Mouse (Mus musculus) induced T-regulatory cell, adult 2 months (primary cell): ENCODE measurements around the gene Mab21l1.

ENCODE experiments used
- DNase-seq: peaks from one replicate; pipeline ENCODE4 v3.0.0-alpha.2; 2012; ENCODE audit warnings: low read depth

Mab21l1 gene

DNA sequence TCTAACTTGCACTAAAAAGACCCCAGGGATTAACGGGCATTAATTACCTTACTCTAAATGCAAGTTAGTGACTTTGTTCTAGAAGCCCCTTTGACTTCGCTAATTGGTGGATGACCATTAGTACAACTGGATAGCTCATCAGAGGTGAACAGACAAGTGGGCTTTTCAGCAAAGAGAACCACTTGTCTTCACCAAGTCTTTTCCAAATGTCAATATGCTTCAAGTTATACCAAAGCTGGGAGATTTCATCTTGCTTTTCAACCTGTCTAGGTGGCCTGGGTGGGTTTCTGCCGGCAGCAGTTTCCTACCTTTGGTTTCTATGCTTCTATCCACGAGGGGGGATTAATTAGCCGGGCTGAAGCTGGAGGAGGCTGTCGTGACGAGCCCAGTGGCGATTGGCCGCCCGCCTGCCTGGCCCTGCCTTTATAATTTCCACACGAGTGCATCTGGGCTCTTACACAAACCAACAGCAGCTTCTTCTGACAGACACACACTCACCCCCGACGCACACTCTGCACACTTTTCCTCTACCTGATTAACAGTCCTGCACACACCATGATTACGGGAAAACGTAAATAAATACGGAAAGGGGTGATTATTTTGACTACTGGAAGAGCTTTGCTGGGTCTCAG lies at the start of gene Mab21l1:
Mab21l1 (plus strand) TSS at position 455 of the 632 bp plus-strand sequence.
- DNase-seq = peak; percentile 46

GRCm38 (mm10) chr3:55733665-55734064 lies 48.6 kb upstream of the Mab21l1 start:
- no peak for DNase-seq

DNA sequence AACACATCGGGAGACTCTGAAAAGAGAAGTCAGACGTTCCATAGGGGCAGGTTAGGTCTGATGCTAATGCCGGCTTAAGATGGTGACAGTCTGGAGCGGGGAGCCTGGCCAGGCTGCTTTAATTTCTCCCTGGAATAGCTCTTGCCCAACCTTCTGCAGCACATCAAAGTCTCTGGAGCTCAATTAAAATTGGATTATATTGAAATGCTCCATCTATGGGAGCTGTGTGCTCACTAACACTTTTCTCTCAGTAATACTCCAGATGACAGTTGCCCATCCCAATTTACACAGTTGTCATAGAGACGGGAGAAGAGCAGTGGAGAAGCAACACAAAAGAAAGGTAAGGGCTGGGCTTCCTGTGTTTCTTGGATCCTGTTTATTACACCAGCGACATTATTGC lies 40.9 kb upstream of the Mab21l1 start:
- DNase-seq = no peak

DNA sequence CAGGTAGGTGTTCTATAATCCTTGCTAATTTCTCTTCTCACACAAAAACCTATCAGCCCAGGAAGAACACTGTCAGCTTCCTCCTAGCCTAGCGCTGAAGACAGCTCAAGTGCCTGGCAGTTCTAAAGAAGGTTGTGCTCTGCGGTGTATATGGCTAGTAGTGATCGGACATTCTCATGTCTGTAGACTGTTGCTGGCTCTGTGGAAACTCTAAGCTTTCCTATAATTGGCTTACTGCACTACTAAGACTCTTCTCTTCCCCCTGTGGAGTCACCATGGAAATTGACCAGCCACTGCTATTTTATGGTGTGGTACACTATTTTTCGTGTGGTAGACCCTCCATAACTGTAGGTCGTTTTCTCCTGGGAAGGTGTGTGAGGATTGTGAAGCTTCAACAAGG lies 40.1 kb upstream of the Mab21l1 start:
- DNase-seq = no peak

DNA sequence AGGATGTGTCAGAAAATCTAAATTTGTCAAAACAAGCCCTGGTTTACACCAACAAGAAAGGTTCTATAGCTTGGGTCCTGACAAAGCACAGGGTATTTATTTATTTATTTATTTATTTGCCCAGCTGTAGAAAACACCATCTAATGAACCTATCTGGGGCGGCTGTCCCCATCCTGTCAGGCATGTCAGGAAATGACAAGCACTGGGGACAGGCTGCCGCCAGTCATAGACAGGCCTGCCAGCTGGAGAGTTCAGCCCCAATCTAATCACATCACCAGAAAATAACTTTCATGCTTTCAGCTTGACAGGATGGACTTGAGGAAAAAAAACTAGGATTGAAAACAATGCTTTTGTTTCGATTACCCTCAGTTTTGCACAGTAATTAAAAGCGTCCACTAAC lies 39.7 kb upstream of the Mab21l1 start:
- no peak for DNase-seq

DNA sequence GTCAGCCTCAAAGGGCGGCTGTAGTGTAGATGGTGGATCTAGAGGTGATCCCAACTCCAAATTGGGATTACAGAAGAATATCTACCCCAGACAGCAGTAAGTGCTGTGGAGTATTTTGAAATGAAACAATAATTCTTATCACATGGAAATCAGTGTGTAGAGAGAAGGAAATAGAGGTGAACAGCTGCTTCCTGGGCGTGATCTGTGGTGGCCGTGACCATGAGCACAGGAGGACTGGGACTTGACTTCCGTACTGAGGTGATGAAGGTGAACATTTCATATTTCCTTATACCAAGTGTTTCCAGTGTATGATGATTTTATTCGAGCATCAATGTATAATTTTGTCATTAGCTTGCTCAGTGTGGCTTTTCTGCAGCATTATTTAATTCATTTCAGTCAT lies 38.4 kb upstream of the Mab21l1 start:
- peak; percentile 70 for DNase-seq

DNA sequence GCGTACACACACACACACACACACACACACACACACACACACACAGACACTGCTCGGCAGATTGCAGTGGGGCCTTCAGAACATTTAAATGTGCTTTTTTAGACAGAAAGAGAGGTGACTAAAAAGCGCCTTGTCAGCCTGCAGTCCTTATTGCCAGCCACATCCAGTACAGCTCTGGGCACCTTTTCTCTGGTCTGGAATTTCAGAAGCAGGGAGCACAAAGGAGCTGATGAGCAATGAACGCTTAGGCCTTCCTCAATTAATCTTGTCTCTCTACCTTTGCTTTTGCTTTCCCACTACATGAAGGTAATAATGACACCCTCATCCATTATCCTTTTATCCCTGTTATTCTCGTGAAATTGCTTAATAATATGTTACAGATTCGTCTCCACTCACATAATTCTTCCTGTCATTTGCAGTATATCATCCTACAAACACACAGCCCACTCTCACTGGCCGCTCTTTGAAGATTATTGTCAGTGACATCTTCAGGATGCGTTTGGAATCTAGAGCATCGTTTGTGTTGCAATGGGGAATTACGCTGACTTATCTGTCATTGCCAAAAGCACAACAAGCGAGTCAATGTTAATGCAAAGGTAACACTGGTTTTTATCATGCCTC lies 31.8 kb upstream of the Mab21l1 start:
- DNase-seq = no peak

- no peak for DNase-seq
These were observed 30.9 kb upstream of the Mab21l1 start for GRCm38 (mm10) chr3:55751363-55751762.

DNA sequence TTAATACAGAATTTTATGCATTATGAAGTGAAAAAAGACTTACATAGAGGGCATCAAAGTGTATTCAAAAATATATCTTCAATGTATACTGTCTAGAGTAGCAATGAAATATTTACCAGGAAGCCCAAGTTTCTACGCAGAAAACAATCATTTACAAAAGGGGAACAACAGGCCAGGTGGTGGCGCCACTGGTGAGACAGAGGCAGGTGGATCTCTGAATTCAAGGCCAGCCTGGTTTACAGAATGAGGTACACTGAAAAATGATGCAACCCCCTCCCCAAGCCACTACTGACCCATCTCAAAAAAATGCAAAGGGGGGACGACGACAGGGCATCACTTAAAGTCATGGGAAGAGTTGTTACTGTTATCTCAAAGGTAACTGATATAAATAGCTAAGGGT lies 29.8 kb upstream of the Mab21l1 start:
- no peak for DNase-seq

DNA sequence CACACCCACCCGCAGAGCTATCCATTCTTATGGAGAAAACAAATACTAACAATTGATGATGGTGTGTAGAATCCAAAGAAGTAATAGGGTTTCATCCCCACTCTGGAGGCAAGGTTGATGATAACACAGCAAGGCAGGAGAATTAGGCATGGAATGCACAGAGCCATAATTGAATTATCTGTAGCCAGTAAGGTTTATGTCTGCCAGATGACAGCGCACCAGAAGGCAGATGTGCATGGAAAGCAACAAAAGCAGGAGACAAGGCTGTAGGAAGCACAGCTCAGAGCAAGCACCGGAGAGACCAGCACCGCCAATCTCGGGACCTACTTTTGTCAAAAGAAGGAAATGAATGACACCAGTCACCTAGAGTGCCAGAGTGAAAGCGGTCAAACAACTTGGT lies 28.4 kb upstream of the Mab21l1 start:
- no peak for DNase-seq

DNA sequence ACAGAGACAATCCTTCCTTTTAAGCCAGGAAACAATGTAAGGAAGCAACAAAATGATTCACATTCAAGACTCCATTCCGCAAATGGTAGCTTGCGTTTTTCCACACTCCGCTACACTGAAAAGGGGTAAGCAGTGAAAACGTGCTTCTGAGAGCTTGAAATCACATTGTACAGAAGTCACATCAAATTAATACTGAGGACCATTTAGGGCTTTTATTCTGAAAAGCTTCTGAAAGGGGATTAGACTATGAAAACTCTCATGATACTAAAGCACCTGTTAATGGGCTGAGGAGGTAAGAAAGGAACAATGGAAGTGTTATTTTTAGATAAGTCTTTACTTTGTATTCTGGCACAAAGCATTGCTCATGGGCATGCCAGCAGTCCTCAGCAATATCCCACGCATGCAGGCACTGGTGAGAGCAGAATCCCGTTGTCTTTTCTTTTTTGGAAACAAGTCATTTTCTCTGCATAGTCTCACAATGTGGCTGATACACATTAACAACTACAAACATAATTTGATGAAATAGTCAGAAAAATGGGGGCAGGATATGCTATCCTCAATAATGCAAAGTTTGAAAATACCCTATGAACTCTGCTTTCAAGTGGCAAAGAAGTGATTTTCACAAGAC lies 27.2 kb upstream of the Mab21l1 start:
- DNase-seq = no peak

DNA sequence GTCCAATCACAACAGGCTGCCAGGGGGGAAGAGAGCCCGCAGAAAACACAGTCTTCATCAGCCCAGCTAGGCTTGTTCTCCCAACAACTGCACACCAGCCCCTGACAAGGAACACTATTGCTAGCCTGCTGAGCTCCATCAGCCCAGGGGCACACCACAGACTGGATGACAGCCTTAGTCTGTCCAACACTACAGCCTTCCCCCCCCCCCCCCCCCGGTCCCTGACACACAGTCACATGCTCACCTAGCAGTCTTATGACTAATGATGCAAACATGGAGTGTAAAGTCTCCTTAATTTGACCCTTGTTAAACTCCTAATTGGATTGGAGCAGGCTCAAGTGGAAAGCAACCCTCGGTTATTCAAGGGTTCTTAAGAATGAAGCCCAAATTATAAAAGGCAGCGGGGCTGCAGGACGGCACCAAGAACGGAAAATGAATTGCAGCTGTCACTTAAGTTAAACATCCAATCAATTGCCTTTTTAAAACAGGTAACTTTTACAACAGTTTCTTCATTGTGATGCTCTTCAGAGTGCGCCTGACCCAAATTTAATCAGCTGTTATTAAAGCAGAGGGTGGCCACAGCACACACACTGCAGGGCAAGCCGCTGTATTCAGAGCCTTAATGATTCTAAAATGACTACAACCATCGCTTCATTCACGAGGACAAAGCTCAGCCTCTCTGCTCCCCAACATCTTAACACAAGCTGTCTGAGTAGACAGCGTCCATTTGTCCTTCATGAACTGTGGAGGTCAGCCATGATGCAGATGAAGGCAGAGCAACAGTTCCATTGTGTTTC lies 26.3 kb upstream of the Mab21l1 start:
- DNase-seq = no peak

DNA sequence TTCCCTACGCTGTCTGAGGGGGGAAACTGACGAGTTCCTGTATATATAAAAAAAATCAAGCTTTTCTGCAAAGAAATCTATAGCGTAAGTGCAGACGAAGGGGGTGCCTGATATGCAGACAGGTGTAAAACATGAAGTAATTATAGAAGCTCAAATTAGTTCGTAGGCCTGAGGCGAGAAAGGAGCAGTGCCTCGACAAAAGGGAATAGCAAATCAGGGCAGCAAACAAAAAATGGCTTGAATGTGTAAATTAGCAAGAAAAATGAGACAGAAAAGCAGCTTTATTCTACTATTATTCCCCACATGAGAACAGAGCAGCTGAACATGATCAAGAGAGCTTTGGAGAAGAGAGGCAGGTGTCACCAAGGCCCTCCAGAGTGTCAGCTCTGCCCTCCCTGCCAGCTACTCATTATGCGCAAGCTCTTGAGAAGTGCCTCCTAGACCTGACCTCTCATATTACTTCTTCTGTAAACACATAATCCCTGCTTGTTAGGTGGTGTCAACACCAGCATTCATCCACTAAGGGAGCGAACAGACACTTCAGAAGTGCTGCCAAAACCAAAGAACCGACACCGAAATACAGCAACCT lies 25.6 kb upstream of the Mab21l1 start:
- DNase-seq = no peak

GRCm38 (mm10) chr3:55758297-55758696 lies 24.0 kb upstream of the Mab21l1 start:
- no peak for DNase-seq

DNA sequence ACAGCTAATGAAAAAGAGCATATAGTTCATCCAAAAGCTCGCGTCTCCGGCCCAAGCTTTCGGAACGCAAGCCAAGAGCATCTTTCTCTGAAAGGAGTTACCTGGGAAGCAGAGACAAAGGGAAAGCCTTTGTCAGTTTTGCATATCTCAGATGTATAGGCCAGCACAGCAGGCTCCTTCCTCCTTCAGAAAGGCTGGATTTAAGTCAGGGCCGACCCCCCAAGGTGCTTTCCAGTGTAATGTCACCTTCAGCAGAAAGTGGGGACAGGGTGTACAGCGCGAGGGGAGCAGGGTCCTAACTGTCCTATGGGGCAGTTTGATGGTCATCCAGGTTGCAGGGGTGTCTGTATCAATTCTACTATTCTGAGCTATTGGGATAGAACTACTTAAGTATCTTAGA lies 18.7 kb upstream of the Mab21l1 start:
- DNase-seq = no peak

GRCm38 (mm10) chr3:55768654-55769053 lies 13.7 kb upstream of the Mab21l1 start:
- no peak for DNase-seq

DNA sequence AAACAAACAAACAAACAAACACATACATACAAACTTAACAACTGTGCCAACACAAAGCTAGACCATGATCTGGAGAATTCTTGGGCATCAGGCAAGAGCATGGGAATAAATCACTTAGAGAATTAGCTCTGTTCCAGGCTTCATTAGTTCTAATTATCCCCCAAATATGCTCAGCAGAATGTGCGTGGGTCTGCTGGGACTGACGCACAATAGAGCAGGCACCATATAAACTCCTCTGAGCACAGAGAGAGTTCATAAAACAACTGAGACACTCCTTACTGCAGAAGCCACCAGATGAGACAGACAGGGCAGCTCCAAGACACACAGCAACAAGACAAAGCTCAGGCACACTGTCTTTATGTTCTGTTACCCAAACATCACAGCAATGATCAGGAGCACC lies 13.0 kb upstream of the Mab21l1 start:
- no peak for DNase-seq

- no peak for DNase-seq
These were observed 8.1 kb upstream of the Mab21l1 start for GRCm38 (mm10) chr3:55774203-55774602.

- no peak for DNase-seq
These were observed 7.1 kb upstream of the Mab21l1 start for GRCm38 (mm10) chr3:55775245-55775644.

- DNase-seq = no peak
These were observed 6.6 kb upstream of the Mab21l1 start for GRCm38 (mm10) chr3:55775753-55776152.

DNA sequence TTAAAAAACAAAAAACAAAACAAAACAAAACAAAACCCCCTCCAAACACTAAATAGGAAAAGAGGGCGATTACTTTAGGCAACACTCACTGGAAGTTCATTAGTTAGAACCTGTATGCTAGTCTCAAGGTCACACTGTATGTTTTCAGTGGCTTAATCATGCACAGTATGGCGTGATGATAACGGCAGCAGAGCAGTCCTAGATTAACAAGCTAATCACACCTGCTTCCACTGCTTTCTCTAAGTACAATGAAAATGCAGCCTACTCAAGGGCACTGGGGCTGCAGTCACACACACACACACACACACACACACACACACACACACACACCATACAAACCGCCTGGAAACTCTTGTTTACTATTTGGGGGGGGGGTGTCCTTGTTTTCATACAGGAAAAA lies 4.8 kb upstream of the Mab21l1 start:
- DNase-seq = no peak
